Mouse (Mus musculus) intestine, postnatal 0 days (tissue): ENCODE data around the gene Adat3. TPM values are rescaled to one million over a fixed set of nuclear protein-coding genes. Genes with fewer than 3 reads are reported as not detected.
A peak's percentile ranks its signal among the peaks of the same experiment; 100 is the strongest.

ENCODE experiments used
- ATAC-seq: fragments of 200-750 bp; cut with Nextera tagmentation; 2 replicates; pipeline ENCODE4 v1.8.0; 2017; ENCODE audit warnings: mild to moderate bottlenecking, moderate TSS enrichment, moderate library complexity
- H3K27ac ChIP-seq: fragments of 300-500 bp; sonication (generic); 2 replicates; pipeline ENCODE4 v1.5.1; 2014; ENCODE audit warnings: mild to moderate bottlenecking, low read depth, low read length, moderate library complexity
- H3K27me3 ChIP-seq: fragments of 300-500 bp; sonication (generic); replicated peaks from 2 replicates; pipeline ENCODE4 v1.6.1; 2014; ENCODE audit warnings: low read length, mixed read lengths; ENCODE audit not compliant: control insufficient read depth, insufficient read depth
- H3K36me3 ChIP-seq: fragments of 300-500 bp; sonication (generic); 2 replicates; pipeline ENCODE4 v1.6.1; 2014; ENCODE audit warnings: mild to moderate bottlenecking, moderate library complexity; ENCODE audit not compliant: control insufficient read depth, insufficient read depth
- H3K4me1 ChIP-seq: fragments of 300-500 bp; sonication (generic); replicated peaks from 2 replicates; pipeline ENCODE4 v1.6.1; 2014; ENCODE audit warnings: antibody characterized with exemption, low read length, mixed read lengths; ENCODE audit not compliant: control insufficient read depth, insufficient read depth
- H3K4me2 ChIP-seq: fragments of 300-500 bp; sonication (generic); replicated peaks from 2 replicates; pipeline ENCODE4 v1.6.1; 2014; ENCODE audit warnings: low read depth, mild to moderate bottlenecking, moderate library complexity
- H3K4me3 ChIP-seq: fragments of 300-500 bp; sonication (generic); 2 replicates; pipeline ENCODE4 v1.5.1; 2014; ENCODE audit warnings: low read depth, low read length
- H3K9ac ChIP-seq: fragments of 300-500 bp; sonication (generic); 2 replicates; pipeline ENCODE4 v1.6.1; 2014; ENCODE audit warnings: mild to moderate bottlenecking, low read depth, low read length
- H3K9me3 ChIP-seq: fragments of 300-500 bp; sonication (generic); 2 replicates; pipeline ENCODE4 v1.6.1; 2016; ENCODE audit warnings: mixed run types; ENCODE audit not compliant: control insufficient read depth
- CTCF ChIP-seq: sonication (generic); IDR thresholded peaks from 2 replicates; pipeline ENCODE4 v1.5.1; 2016; ENCODE audit warnings: low read depth, mild to moderate bottlenecking, control low read depth, antibody characterized with exemption, moderate library complexity
- whole genome bisulfite sequencing: fragments of 180-500 bp; shearing (Covaris S2); extraction: QIAGEN DNeasy Blood & Tissue Kit; methylation state at CpG from one replicate; pipeline ENCODE4 v1.1.7; 2014; 5-methylcytosine and 5-hydroxymethylcytosine counted together
- polyA plus RNA-seq: library from polyadenylated mRNA; unstranded; fragments of >200 nt; fragmentation: Nextera tagmentation; extraction: Ambion mirVana; gene quantifications from 2 replicates; pipeline ENCODE4 v1.2.1, GENCODE M21; 2015

Gene Adat3
- 5.4 and 6.6 TPM in 2 replicates for polyA plus RNA-seq

DNA sequence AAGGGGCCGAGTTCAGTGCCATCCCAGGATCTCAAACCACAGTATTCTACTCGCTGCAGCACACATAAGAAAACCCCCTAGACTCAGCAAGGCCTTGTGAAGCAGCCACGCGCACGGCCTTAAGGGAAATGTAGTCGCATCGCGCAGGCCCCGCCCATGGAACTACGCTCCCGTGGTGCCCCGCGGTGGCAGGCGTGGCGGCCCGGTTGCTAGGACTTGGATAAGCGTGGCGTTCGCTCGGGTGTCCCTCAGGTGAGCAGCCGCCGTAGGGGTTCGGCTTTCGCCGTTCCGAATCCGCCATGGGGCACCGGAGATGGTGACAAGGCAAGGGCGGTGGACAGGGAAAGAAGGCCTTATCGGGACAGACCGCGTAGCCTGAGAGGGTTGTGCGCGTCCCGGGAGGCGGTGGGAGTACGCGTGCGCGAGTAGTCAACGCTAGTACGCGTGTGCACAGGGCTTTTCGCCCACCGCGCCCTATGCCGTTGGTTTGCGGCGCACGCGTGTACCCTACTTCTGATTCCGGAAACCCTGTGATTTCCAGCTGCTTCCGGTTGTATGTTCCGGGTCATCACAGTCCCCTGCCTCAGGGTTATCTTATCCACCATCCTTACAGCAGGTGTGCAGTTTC, at the start of gene Adat3, which contains the start of gene Scamp4:
Adat3 (plus strand) TSS at position 183 of the 628 bp plus-strand sequence.
Scamp4 (plus strand) TSS at position 175 of the 628 bp plus-strand sequence.
- Histone ChIP-seq H3K4me3 (peak within 1 kb of the TSS; percentile 69), H3K9ac (peak within 1 kb of the TSS; percentile 47), H3K27ac (peak within 1 kb of the TSS; percentile 82), H3K27me3 (no peaks in the 10 kb centered on the region), H3K9me3 (no peaks in the 10 kb centered on the region), H3K4me2 (peak within 1 kb of the TSS; percentile 69), H3K4me1 (no peaks in the 10 kb centered on the region; the same call in 1 of the 2 replicates), H3K36me3 (peaks cover 18% of the 10 kb centered on the region)
- under 1% methylated on average over 54 of the region's 54 CpGs for WGBS
- TF ChIP-seq CTCF, result no peak
- ATAC-seq, result peak; percentile 80

DNA sequence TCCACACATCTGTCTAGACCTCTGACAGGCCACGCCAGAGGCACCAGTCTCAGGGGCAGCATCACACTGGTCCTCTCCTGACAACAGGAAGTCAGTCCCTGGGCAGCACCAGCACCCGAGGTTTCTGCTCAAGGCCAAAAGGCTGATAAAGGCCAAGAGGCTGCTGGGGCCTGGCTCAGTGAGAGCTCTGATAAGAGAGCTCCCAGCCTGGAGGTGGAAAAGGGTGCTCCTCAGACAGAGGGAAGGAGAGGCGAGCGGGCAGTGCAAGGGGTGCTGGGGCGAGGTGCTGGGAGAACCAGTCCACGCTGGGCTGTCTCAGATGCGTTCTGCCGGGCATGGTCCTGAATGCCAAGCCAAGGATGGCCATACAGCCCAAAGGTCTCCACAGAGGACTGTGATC, 49.1 kb upstream of the Adat3 start:
- Histone ChIP-seq H3K9ac (no peak overlapping the region), H3K4me1 (no peaks in the 10 kb centered on the region), H3K4me2 (no peak overlapping the region), H3K4me3 (no peak overlapping the region), H3K36me3 (peaks cover 22% of the 10 kb centered on the region; the same call in 1 of the 2 replicates), H3K27me3 (no peaks in the 10 kb centered on the region), H3K9me3 (no peaks in the 10 kb centered on the region), H3K27ac (no peak overlapping the region)
- TF ChIP-seq CTCF, result no peak
- ATAC-seq, result no peak
- WGBS, result 67% methylated on average over 8 of the region's 8 CpGs

DNA sequence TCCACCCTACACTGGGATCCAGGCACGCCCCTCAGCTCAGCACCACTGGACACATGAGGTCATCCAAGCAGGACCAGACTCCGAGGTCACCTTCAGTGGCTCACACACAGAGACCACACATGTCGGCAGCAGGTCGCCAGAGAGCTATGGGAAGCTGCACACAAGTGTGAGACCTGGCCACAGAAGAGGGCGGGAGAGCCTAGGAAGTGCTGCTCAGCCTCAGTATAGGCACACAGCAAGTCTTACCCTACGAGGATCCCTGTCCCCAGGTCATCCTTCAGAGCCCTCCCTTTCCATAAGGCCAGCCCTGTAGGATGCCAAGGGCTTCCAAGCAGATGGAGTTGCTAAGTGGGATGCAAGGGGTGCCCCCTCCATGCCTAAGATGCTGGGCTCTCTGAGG, 48.7 kb upstream of the Adat3 start:
- H3K27ac ChIP-seq, result no peak overlapping the region
- H3K36me3 ChIP-seq, result peaks cover 18% of the 10 kb centered on the region; the same call in 1 of the 2 replicates
- WGBS, result 89% methylated on average over 6 of the region's 6 CpGs
- no peak overlapping the region for H3K4me2 ChIP-seq
- TF ChIP-seq CTCF, result no peak
- H3K4me3 ChIP-seq, result no peak overlapping the region
- ATAC-seq, result no peak
- H3K9me3 ChIP-seq, result no peaks in the 10 kb centered on the region
- H3K27me3 ChIP-seq, result no peaks in the 10 kb centered on the region
- no peaks in the 10 kb centered on the region for H3K4me1 ChIP-seq
- H3K9ac ChIP-seq, result no peak overlapping the region

DNA sequence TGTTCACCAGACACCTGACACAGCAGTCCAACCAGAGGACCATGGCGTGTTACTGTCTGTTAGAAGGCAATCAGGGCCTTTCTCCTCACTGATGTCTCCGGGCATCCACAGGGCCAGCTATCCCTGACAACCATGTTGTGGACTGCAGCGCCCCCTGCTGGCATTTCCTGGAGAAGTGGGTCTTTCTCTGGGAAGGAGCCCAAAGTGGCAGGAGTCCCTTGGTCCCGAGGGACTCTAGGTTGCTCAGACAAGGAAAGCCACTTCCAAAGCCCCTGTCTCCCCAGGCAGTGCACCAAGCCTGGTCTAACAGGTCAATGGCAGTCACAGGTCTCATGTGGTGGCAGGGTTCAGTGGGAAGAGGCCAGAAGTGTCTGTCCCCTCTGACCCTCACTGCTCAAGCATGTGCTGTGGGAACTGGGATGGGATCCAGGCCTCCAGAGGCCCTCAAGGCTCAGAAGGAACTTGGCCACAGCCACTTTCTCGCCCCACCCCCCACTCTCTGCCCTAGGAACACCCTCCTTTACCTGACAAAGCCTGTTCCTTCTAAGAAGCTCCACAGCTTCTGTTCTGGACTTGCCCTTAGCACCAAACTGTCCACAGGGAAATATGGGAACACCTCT, 45.2 kb upstream of the Adat3 start:
- H3K27ac ChIP-seq, result no peak overlapping the region
- no peaks in the 10 kb centered on the region; the same call in 1 of the 2 replicates for H3K36me3 ChIP-seq
- H3K27me3 ChIP-seq, result no peaks in the 10 kb centered on the region
- ATAC-seq, result no peak
- H3K4me3 ChIP-seq, result no peak overlapping the region
- H3K9me3 ChIP-seq, result no peaks in the 10 kb centered on the region
- TF ChIP-seq CTCF, result peak; percentile 83
- H3K9ac ChIP-seq, result no peak overlapping the region
- H3K4me1 ChIP-seq, result 0 out of 2 replicates have a peak, but pooled peaks cover 6% of the 10 kb centered on the region
- no peak overlapping the region for H3K4me2 ChIP-seq
- WGBS, result 39% methylated on average over 5 of the region's 5 CpGs

DNA sequence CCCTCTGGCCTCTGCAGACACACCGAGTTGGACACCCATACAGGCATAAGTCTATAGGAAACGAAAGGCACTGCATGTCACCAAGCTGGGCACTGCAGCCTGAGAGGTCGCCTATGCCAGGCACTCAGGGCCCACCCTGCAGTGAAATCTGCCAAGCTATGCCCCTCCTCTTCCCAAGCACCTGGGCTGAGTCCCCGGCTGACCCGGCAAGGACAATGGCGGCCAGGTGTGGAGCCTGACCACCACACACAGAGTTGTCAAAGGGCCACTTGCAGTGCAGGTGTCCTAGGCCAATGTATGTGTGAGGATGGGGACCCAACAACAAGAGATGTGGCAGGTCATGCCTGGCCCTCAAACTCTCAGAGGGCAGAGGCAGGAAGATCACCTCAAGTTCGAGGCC, 43.2 kb upstream of the Adat3 start:
- no peak for ATAC-seq
- Histone ChIP-seq H3K36me3 (no peaks in the 10 kb centered on the region; the same call in 1 of the 2 replicates), H3K4me2 (peak overlapping the region; percentile 75), H3K4me3 (no peak overlapping the region), H3K9ac (no peak overlapping the region), H3K9me3 (no peaks in the 10 kb centered on the region), H3K4me1 (0 out of 2 replicates have a peak, but pooled peaks cover 6% of the 10 kb centered on the region), H3K27ac (no peak overlapping the region), H3K27me3 (no peaks in the 10 kb centered on the region)
- no peak for TF ChIP-seq CTCF
- 87% methylated on average over 7 of the region's 7 CpGs for WGBS

DNA sequence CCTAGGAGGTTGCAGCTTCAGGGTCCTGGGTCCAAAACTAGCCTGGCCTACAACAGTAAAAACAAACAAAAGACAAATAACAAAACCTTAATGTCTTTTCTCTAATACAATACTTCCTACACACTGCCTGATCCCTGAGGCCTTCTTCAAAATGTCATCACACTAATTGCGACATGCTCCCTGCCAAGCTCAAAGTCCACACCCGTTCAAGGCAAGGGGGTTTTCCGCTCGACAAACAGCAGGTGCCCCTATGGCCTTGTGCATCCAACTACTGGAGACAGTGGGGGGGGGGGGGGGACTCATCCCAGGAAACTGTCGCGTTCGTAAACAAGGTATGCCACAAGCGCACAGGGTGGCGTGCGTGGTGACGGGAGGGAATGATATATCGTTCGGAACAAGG, 42.1 kb upstream of the Adat3 start:
- Histone ChIP-seq H3K9me3 (no peaks in the 10 kb centered on the region), H3K9ac (peak overlapping the region; percentile 99), H3K4me2 (peak overlapping the region; percentile 75), H3K27ac (peak overlapping the region; percentile 89), H3K27me3 (no peaks in the 10 kb centered on the region), H3K36me3 (no peaks in the 10 kb centered on the region), H3K4me3 (peak overlapping the region; percentile 100), H3K4me1 (0 out of 2 replicates have a peak, but pooled peaks cover 6% of the 10 kb centered on the region)
- ATAC-seq, result peak; percentile 48
- 0% methylated on average over 13 of the region's 13 CpGs for WGBS
- no peak for TF ChIP-seq CTCF
